Mouse (Mus musculus) stomach, postnatal 0 days (tissue): ENCODE results near the gene Slc7a14.

Experiments
- CTCF ChIP-seq: IDR thresholded peaks from 2 replicates; pipeline ENCODE4 v1.5.1; 2016; ENCODE audit warnings: antibody characterized with exemption, low read depth, mild to moderate bottlenecking, moderate library complexity
- EP300 ChIP-seq: optimal IDR thresholded peaks from 2 replicates; pipeline ENCODE3; 2016; ENCODE audit warnings: antibody characterized with exemption

- no peak for TF ChIP-seq CTCF
- no peak for TF ChIP-seq EP300
Measured at GRCm38 (mm10) chr3:31209001-31209400, 101.2 kb downstream of the Slc7a14 start.
